Mouse (Mus musculus): ENCODE measurements around the gene Cdyl.

DNA sequence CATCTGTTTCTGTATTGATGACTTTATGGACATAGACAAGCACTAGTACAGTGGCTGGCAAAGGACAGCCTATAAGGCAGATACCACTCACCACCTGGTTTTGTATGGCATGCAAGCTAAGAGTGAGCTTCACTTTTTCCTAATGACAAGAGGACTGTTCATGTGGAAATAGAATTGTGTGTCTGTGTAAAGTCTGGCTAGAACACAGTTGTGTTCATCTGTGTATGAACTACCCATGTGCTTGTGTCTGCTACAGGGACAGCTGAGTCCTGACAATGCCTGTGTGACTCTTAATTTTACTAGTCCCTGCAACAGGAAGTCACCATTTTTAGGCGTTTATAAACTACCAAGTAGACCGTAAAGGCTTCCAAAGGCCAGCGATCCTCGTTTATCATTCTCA is 158.4 kb downstream of the Cdyl start:
- TF ChIP-seq CTCF (IDR thresholded peaks at IDR 0.05; ENCODE audit: low read depth, low read length): no peak
- TF ChIP-seq GATA1 (IDR thresholded peaks at IDR 0.05; ENCODE audit: borderline replicate concordance, low read length): no peak
- no peak for TF ChIP-seq GATA2 (IDR thresholded peaks at IDR 0.05; ENCODE audit: borderline replicate concordance, low read depth, low read length)
- TF ChIP-seq TAL1 (conservative IDR thresholded peaks at IDR 0.05; ENCODE audit: low read depth, low read length): no peak
